Mouse (Mus musculus) cerebellum, postnatal 25 days (tissue): ENCODE data around the gene Slc44a5.
"Not testable (repeated sequence)": the region's sequence is repeated elsewhere in the genome, so short reads cannot be mapped to it uniquely, and the experiment has no call there.

ENCODE experiments used
- DNase-seq, 2 experiments: peaks; one replicate each; pipeline ENCODE4 v3.0.0; 2021; ENCODE audit warnings: mixed read lengths in 2 of 2

The Slc44a5 gene

GRCm38 (mm10) chr3:154226100-154226752 lies 253.0 kb downstream of the Slc44a5 start:
- peak; percentile 70 to 78 for DNase-seq

- no peak for DNase-seq
Measured at GRCm38 (mm10) chr3:154244932-154245331, 271.7 kb downstream of the Slc44a5 start.

GRCm38 (mm10) chr3:154251486-154251885 lies 278.2 kb downstream of the Slc44a5 start:
- no peak for DNase-seq

- DNase-seq = no peak
Measured at GRCm38 (mm10) chr3:154252219-154252618, 279.0 kb downstream of the Slc44a5 start.

- not testable (repeated sequence) for DNase-seq
Measured at GRCm38 (mm10) chr3:154254187-154254586, 281.0 kb downstream of the Slc44a5 start.

GRCm38 (mm10) chr3:154257312-154257711 lies 284.1 kb downstream of the Slc44a5 start:
- no peak for DNase-seq

- no peak for DNase-seq
Measured at GRCm38 (mm10) chr3:154268313-154268712, 295.1 kb downstream of the Slc44a5 start.

- peak; percentile 84 to 88 for DNase-seq
Measured at GRCm38 (mm10) chr3:154269757-154270366, 296.6 kb downstream of the Slc44a5 start.

- no peak for DNase-seq
Measured at GRCm38 (mm10) chr3:154274681-154275080, 301.4 kb downstream of the Slc44a5 start.

GRCm38 (mm10) chr3:154284260-154284659 lies 311.0 kb downstream of the Slc44a5 start:
- DNase-seq = no peak

- no peak for DNase-seq
Measured at GRCm38 (mm10) chr3:154285351-154285750, 312.1 kb downstream of the Slc44a5 start.

- DNase-seq = no peak
Measured at GRCm38 (mm10) chr3:154287217-154287616, 314.0 kb downstream of the Slc44a5 start.

- DNase-seq = no peak
Measured at GRCm38 (mm10) chr3:154288429-154289069, 315.3 kb downstream of the Slc44a5 start.

- DNase-seq = no peak
Measured at GRCm38 (mm10) chr3:154290351-154290750, 317.1 kb downstream of the Slc44a5 start.

- no peak for DNase-seq
Measured at GRCm38 (mm10) chr3:154292126-154292525, 318.9 kb downstream of the Slc44a5 start.

- no peak for DNase-seq
Measured at GRCm38 (mm10) chr3:154293839-154294490, 320.7 kb downstream of the Slc44a5 start.

GRCm38 (mm10) chr3:154294924-154295834 lies 321.9 kb downstream of the Slc44a5 start:
- peak in 1 of 2 experiments; percentile 12 for DNase-seq

GRCm38 (mm10) chr3:154297499-154297898 lies 324.3 kb downstream of the Slc44a5 start:
- DNase-seq = no peak

- no peak for DNase-seq
Measured at GRCm38 (mm10) chr3:154298490-154298889, 325.3 kb downstream of the Slc44a5 start.

- DNase-seq = no peak
Measured at GRCm38 (mm10) chr3:154300006-154300405, 326.8 kb downstream of the Slc44a5 start.

GRCm38 (mm10) chr3:154301102-154301501 lies 327.9 kb downstream of the Slc44a5 start:
- DNase-seq = no peak

GRCm38 (mm10) chr3:154305163-154305884 lies 332.1 kb downstream of the Slc44a5 start:
- no peak for DNase-seq
